Mouse (Mus musculus) embryonic facial prominence, embryonic 13.5 days (tissue): ENCODE results near the gene Col23a1. TPM values are rescaled to one million over a fixed set of nuclear protein-coding genes. Genes with fewer than 3 reads are reported as not detected.

Experiments used
- ATAC-seq: fragments of 200-750 bp; cut with Nextera tagmentation; 2 replicates; pipeline ENCODE4 v1.8.0; 2017; ENCODE audit warnings: low read depth; ENCODE audit not compliant: insufficient number of reproducible peaks, insufficient read depth, low FRiP score, low TSS enrichment
- H3K27ac ChIP-seq: fragments of 300-500 bp; sonication (generic); 2 replicates; pipeline ENCODE4 v1.5.1; 2015; ENCODE audit warnings: moderate library complexity, mild to moderate bottlenecking, inconsistent platforms
- H3K27me3 ChIP-seq: fragments of 300-500 bp; sonication (generic); 2 replicates; pipeline ENCODE4 v1.6.1; 2015; ENCODE audit warnings: mild to moderate bottlenecking, inconsistent platforms
- H3K36me3 ChIP-seq: fragments of 300-500 bp; sonication (generic); 2 replicates; pipeline ENCODE4 v1.6.1; 2015; ENCODE audit warnings: mild to moderate bottlenecking, inconsistent platforms
- H3K4me1 ChIP-seq: fragments of 300-500 bp; sonication (generic); 2 replicates; pipeline ENCODE4 v1.6.1; 2015; ENCODE audit warnings: inconsistent platforms
- H3K4me2 ChIP-seq: fragments of 300-500 bp; sonication (generic); 2 replicates; pipeline ENCODE4 v1.6.1; 2015; ENCODE audit warnings: moderate library complexity, mild to moderate bottlenecking, inconsistent platforms
- H3K4me3 ChIP-seq: fragments of 300-500 bp; sonication (generic); 2 replicates; pipeline ENCODE4 v1.5.1; 2015; ENCODE audit warnings: mild to moderate bottlenecking, inconsistent platforms
- H3K9ac ChIP-seq: fragments of 300-500 bp; sonication (generic); 2 replicates; pipeline ENCODE4 v1.6.1; 2015; ENCODE audit warnings: mild to moderate bottlenecking, inconsistent platforms
- H3K9me3 ChIP-seq: fragments of 300-500 bp; sonication (generic); 2 replicates; pipeline ENCODE4 v1.6.1; 2016; ENCODE audit warnings: inconsistent platforms
- WGBS: fragments of 180-500 bp; shearing (Covaris S2); methylation state at CpG from one replicate; pipeline ENCODE4 v1.1.7; 2015; ENCODE audit warnings: mixed read lengths; 5-methylcytosine and 5-hydroxymethylcytosine counted together
- polyA plus RNA-seq: library from polyadenylated mRNA; unstranded; fragments of >200 nt; fragmentation: Nextera tagmentation; extraction: Ambion mirVana; gene quantifications from 2 replicates; pipeline ENCODE4 v1.2.1, GENCODE M21; 2015

The Col23a1 gene
- polyA plus RNA-seq, 1 experiment from 2014 or later, result 20.2 TPM

DNA sequence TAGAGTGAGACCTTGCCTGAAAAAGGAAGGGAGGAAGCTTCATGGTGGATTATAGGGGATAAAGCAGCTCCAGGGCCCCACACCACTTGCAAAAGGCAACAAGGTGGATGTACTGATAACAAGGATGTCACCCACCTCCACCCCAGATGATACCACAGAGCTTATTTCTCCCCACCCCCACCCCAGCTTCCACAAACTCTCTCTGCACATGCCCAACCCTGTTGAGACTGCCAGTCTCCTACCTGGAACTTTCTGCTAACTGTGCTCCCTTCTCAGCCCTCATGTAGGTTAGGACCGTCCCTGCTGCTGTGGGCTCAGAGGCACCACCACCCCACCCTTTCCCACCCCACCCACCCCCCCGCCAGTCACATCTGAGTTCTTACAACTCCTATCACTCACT is 154.1 kb downstream of the Col23a1 start:
- H3K36me3 ChIP-seq, result no peaks in the 10 kb centered on the region
- H3K4me2 ChIP-seq, result no peak overlapping the region
- H3K4me3 ChIP-seq, result no peak overlapping the region
- H3K27ac ChIP-seq, result no peak overlapping the region
- peaks cover 14% of the 10 kb centered on the region for H3K4me1 ChIP-seq
- no peak overlapping the region for H3K9ac ChIP-seq
- WGBS, result 76% methylated on average over 2 of the region's 2 CpGs
- no peak for ATAC-seq
- H3K9me3 ChIP-seq, result no peaks in the 10 kb centered on the region
- H3K27me3 ChIP-seq, result no peaks in the 10 kb centered on the region

DNA sequence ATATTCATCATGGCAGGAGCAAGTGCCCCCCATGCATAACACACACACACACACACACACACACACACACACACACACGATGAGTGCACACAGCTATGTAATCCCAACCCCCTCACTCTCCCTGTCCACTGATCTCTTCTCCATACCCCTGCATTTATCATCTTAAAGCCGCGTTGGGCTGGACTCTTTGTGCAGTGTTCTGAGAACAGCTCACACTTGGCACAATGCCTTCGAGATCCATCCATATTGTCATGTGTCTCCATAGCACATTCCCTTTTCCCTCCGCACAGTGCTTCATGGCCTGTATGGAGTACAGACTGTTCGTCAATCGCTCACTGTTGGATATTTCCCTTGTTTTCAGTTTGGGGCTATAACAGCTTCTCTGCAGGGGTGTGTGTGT is 154.9 kb downstream of the Col23a1 start:
- 85% methylated on average over 7 of the region's 7 CpGs for WGBS
- no peak overlapping the region for H3K4me3 ChIP-seq

GRCm38 (mm10) chr11:51446711-51447425 is 157.1 kb downstream of the Col23a1 start:
- Histone ChIP-seq H3K4me3 (no peak overlapping the region), H3K36me3 (no peaks in the 10 kb centered on the region), H3K4me1 (peaks cover 34% of the 10 kb centered on the region), H3K9me3 (no peaks in the 10 kb centered on the region), H3K4me2 (no peak overlapping the region), H3K9ac (no peak overlapping the region), H3K27ac (no peak overlapping the region), H3K27me3 (no peaks in the 10 kb centered on the region)
- no peak for ATAC-seq
- WGBS, result 35% methylated on average over 6 of the region's 6 CpGs

More for the DNA sequence above, 154.9 kb downstream of the Col23a1 start:
- Histone ChIP-seq H3K4me2 (no peak overlapping the region), H3K27me3 (no peaks in the 10 kb centered on the region), H3K36me3 (no peaks in the 10 kb centered on the region), H3K27ac (no peak overlapping the region), H3K9me3 (no peaks in the 10 kb centered on the region), H3K9ac (no peak overlapping the region), H3K4me1 (peaks cover 20% of the 10 kb centered on the region)
- no peak for ATAC-seq

DNA sequence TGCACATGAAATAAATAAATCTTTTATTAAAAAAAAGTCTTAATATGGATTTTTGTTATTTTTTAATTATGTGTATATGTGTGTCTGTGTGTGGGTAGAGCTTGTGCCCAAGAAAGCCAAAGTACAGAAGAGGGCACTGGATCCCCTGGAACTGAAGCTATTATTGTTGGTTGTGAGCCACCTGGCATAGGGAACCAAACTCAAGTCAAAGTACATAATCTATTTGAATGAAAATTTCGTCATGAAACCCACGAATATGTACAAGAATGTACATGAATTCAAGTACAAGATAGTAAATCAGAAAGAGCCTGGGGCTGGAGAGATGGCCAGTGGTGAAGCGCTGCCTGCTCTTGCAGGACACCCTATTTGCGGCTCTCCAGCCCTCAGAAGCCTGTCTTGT is 158.5 kb downstream of the Col23a1 start:
- H3K4me3 ChIP-seq, result no peak overlapping the region
- H3K9ac ChIP-seq, result no peak overlapping the region
- H3K4me2 ChIP-seq, result no peak overlapping the region
- no peak overlapping the region for H3K27ac ChIP-seq
- 80% methylated on average over 4 of the region's 4 CpGs for WGBS
- H3K9me3 ChIP-seq, result no peaks in the 10 kb centered on the region
- no peaks in the 10 kb centered on the region for H3K36me3 ChIP-seq
- no peaks in the 10 kb centered on the region for H3K27me3 ChIP-seq
- ATAC-seq, result no peak
- peaks cover 44% of the 10 kb centered on the region for H3K4me1 ChIP-seq

GRCm38 (mm10) chr11:51448680-51449079 is 159.0 kb downstream of the Col23a1 start:
- no peaks in the 10 kb centered on the region for H3K36me3 ChIP-seq
- no peak overlapping the region for H3K4me2 ChIP-seq
- H3K27ac ChIP-seq, result no peak overlapping the region
- no peaks in the 10 kb centered on the region for H3K9me3 ChIP-seq
- no peak overlapping the region for H3K4me3 ChIP-seq
- 42% methylated on average over 4 of the region's 4 CpGs for WGBS
- no peak overlapping the region for H3K9ac ChIP-seq
- no peak for ATAC-seq
- peaks cover 44% of the 10 kb centered on the region for H3K4me1 ChIP-seq
- H3K27me3 ChIP-seq, result no peaks in the 10 kb centered on the region

DNA sequence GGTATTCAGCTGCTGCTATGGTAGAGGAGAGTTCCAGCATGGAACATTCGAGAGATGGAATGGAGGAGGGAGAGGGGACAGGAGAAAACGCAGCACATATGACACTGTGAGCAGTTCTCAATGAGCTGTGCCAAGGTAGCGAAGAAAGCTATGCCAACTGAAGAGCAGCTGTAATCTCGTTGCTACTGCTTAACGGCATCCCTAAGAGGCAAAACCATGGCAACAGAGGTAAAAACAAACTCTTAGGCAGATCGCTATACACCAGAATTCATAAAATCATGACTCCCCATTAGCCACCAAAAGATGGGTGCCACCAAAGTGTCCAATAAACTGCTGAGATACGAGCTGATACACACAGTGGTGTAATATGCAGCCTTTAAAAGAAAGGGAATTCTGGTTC is 160.2 kb downstream of the Col23a1 start:
- H3K27me3 ChIP-seq, result no peaks in the 10 kb centered on the region
- H3K4me3 ChIP-seq, result no peak overlapping the region
- H3K4me1 ChIP-seq, result peaks cover 44% of the 10 kb centered on the region
- no peaks in the 10 kb centered on the region for H3K36me3 ChIP-seq
- H3K9ac ChIP-seq, result no peak overlapping the region
- no peaks in the 10 kb centered on the region for H3K9me3 ChIP-seq
- ATAC-seq, result no peak
- H3K4me2 ChIP-seq, result no peak overlapping the region
- no peak overlapping the region for H3K27ac ChIP-seq
- 82% methylated on average over 7 of the region's 7 CpGs for WGBS

DNA sequence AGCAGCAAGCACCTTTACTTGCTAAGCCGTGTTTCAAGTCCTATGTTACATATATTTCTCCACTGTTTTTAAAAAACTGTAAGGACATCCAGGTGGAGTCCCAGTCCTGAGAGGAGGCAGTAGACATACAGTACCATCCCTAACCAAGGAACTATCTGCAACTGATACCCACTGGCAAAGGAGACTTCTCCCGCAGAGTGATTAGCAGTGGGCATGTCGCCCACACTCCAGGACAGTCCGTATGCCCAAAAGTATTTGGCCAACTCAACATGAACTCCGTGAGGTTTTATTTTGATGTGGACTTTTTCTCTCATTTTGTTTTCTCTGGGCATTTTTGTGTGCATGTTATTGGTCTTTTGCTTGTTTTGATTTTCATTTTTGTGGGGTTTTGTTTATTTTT is 161.6 kb downstream of the Col23a1 start:
- peaks cover 44% of the 10 kb centered on the region for H3K4me1 ChIP-seq
- ATAC-seq, result no peak
- 77% methylated on average over 5 of the region's 5 CpGs for WGBS

DNA sequence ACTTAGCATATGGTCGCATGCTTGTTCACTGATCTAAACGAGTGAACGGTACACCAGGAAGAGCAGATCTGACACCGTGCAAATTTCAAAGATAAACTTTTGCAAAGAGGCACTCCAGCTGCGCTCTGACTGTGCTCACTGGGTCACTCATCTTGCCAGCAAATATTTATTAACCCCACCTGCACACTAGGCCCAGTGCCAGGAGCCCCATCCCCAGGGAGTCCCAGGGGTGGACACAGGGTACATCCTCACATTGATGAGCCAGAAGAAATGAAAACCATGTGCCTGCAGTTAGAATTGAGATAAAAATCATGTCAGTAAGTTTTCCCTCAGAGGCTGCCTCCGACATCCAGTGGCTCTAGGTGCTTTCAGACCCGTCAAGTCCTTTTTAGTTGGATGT is 162.2 kb downstream of the Col23a1 start:
- no peak for ATAC-seq
- Histone ChIP-seq H3K9me3 (no peaks in the 10 kb centered on the region), H3K4me2 (no peak overlapping the region), H3K4me3 (no peak overlapping the region), H3K27me3 (no peaks in the 10 kb centered on the region), H3K27ac (no peak overlapping the region), H3K9ac (no peak overlapping the region), H3K36me3 (no peaks in the 10 kb centered on the region), H3K4me1 (peaks cover 39% of the 10 kb centered on the region)
- WGBS, result 32% methylated on average over 7 of the region's 7 CpGs

More for the DNA sequence above, 161.6 kb downstream of the Col23a1 start:
- Histone ChIP-seq H3K4me3 (no peak overlapping the region), H3K9ac (no peak overlapping the region), H3K9me3 (no peaks in the 10 kb centered on the region), H3K4me2 (no peak overlapping the region), H3K27me3 (no peaks in the 10 kb centered on the region), H3K27ac (no peak overlapping the region), H3K36me3 (no peaks in the 10 kb centered on the region)

DNA sequence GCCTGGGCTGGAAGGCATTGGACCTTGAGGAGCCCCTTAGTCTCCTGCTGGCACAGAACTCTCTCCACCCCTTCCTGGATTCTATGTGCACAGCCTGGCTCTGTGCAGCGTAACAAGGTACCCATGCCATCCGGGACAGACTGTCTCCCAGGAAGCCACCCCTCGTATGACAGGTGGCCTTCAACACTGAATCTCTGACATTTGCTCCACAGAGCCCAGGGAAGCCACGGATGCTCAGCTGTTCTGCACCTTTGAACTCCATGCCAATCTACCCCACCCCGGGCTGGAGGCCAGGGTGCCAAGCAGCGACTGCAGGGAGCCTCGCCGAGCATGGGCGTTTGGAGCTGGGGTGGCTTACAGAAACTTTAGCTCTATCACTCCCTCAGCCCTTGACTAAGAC is 164.0 kb downstream of the Col23a1 start:
- no peak overlapping the region for H3K9ac ChIP-seq
- no peaks in the 10 kb centered on the region for H3K9me3 ChIP-seq
- H3K27me3 ChIP-seq, result no peaks in the 10 kb centered on the region
- no peak for ATAC-seq
- H3K36me3 ChIP-seq, result no peaks in the 10 kb centered on the region
- H3K4me2 ChIP-seq, result no peak overlapping the region
- H3K4me1 ChIP-seq, result peaks cover 36% of the 10 kb centered on the region
- no peak overlapping the region for H3K4me3 ChIP-seq
- 91% methylated on average over 9 of the region's 9 CpGs for WGBS
- H3K27ac ChIP-seq, result no peak overlapping the region

- no peak overlapping the region for H3K4me2 ChIP-seq
- H3K4me3 ChIP-seq, result no peak overlapping the region
- H3K9ac ChIP-seq, result no peak overlapping the region
- H3K4me1 ChIP-seq, result peaks cover 32% of the 10 kb centered on the region
- ATAC-seq, result no peak
- no peak overlapping the region for H3K27ac ChIP-seq
- H3K36me3 ChIP-seq, result no peaks in the 10 kb centered on the region
- no peaks in the 10 kb centered on the region for H3K27me3 ChIP-seq
- no peaks in the 10 kb centered on the region for H3K9me3 ChIP-seq
Observed at GRCm38 (mm10) chr11:51455501-51455900, 165.8 kb downstream of the Col23a1 start.

DNA sequence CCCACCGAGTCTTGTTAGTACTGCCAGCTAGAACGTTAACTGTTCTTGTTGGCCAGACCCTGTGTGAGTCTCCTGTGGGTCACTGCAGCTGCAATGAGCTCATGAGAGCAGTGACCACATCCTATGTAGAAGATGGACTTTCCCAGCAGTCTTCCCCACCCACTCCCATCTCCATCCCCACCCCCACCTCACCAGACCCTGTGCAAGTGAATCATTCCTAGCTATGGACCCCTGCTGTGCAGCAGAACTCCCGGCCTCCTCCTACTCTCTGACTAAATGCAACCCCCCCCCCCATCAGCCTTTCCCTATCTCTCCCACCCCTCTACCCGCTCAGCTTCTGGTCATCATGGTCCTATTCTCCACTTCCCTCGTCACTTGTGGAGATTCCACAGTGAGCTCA is 167.9 kb downstream of the Col23a1 start:
- H3K4me1 ChIP-seq, result peaks cover 17% of the 10 kb centered on the region
- 58% methylated on average over 5 of the region's 5 CpGs for WGBS
- no peak overlapping the region for H3K4me3 ChIP-seq
- no peaks in the 10 kb centered on the region for H3K9me3 ChIP-seq
- H3K4me2 ChIP-seq, result no peak overlapping the region
- ATAC-seq, result no peak
- H3K36me3 ChIP-seq, result no peaks in the 10 kb centered on the region
- no peaks in the 10 kb centered on the region; the same call in 1 of the 2 replicates for H3K27me3 ChIP-seq
- no peak overlapping the region for H3K9ac ChIP-seq
- H3K27ac ChIP-seq, result no peak overlapping the region

GRCm38 (mm10) chr11:51458649-51459048 is 168.9 kb downstream of the Col23a1 start:
- Histone ChIP-seq H3K27ac (0 out of 2 replicates have a peak overlapping the region, but pooled peaks have one; percentile 2), H3K36me3 (no peaks in the 10 kb centered on the region), H3K9ac (no peak overlapping the region), H3K4me2 (no peak overlapping the region), H3K4me1 (peaks cover 15% of the 10 kb centered on the region), H3K9me3 (no peaks in the 10 kb centered on the region), H3K27me3 (no peaks in the 10 kb centered on the region; the same call in 1 of the 2 replicates), H3K4me3 (no peak overlapping the region)
- 0 out of 2 replicates have a peak, but pooled peaks have one; percentile 43 for ATAC-seq
- 42% methylated on average over 4 of the region's 4 CpGs for WGBS
